Mouse (Mus musculus) hematopoietic stem cell, adult 5-6 weeks (primary cell): ENCODE measurements at regions not wholly inside any gene's neighbourhood (a gene's known extent, or its start where the extent isn't known, plus 50 kb on each side); places are given as distances from the start of the nearest gene placed in this dataset.
A peak's percentile ranks its signal among the peaks of the same experiment; 100 is the strongest.

Source experiments
- ATAC-seq, 2 experiments: fragments of 125-278 bp in 1 of 2; replicated peaks in 1 of 2; 2 replicates each; pipeline ENCODE4 v1.8.0; 2016 to 2017; ENCODE audit warnings: inconsistent platforms in 2 of 2, mild to moderate bottlenecking in 2 of 2, moderate number of reproducible peaks in 2 of 2, low read depth in 1 of 2, moderate TSS enrichment in 1 of 2; ENCODE audit not compliant: low FRiP score in 2 of 2, poor library complexity in 2 of 2, severe bottlenecking in 2 of 2, insufficient read depth in 1 of 2, low TSS enrichment in 1 of 2

- ATAC-seq, result no peak
Measured at GRCm38 (mm10) chr4:97132650-97133049, 50.3 kb downstream of the Gm10192 start.

- no peak for ATAC-seq
Measured at GRCm38 (mm10) chr4:97127780-97128179, 55.2 kb downstream of the Gm10192 start.

- no peak for ATAC-seq
Measured at GRCm38 (mm10) chr4:97123861-97124260, 59.1 kb downstream of the Gm10192 start.

- no peak for ATAC-seq
Measured at GRCm38 (mm10) chr4:97121952-97122351, 61.0 kb downstream of the Gm10192 start.

GRCm38 (mm10) chr4:97119459-97119858 is 63.5 kb downstream of the Gm10192 start:
- ATAC-seq, result no peak

GRCm38 (mm10) chr4:97117016-97117415 is 66.0 kb downstream of the Gm10192 start:
- no peak for ATAC-seq

GRCm38 (mm10) chr4:97102752-97103052 is 80.3 kb downstream of the Gm10192 start:
- ATAC-seq, result no peak

GRCm38 (mm10) chr4:97101911-97102751 is 80.8 kb downstream of the Gm10192 start:
- ATAC-seq, result no peak

GRCm38 (mm10) chr4:97099721-97100120 is 83.2 kb downstream of the Gm10192 start:
- ATAC-seq, result no peak

- no peak for ATAC-seq
Measured at GRCm38 (mm10) chr4:97093576-97093975, 89.4 kb downstream of the Gm10192 start.

GRCm38 (mm10) chr4:97050735-97051134 is 132.2 kb downstream of the Gm10192 start:
- no peak for ATAC-seq

- ATAC-seq, result no peak
Measured at GRCm38 (mm10) chr4:97049045-97049674, 133.8 kb downstream of the Gm10192 start.

- peak in 1 of 2 experiments; percentile 27; a peak in 1 of 4 replicates for ATAC-seq
Measured at GRCm38 (mm10) chr4:97037693-97038348, 145.1 kb downstream of the Gm10192 start.

GRCm38 (mm10) chr4:97028938-97029337 is 154.0 kb downstream of the Gm10192 start:
- no peak for ATAC-seq

GRCm38 (mm10) chr4:97025446-97026040 is 157.4 kb downstream of the Gm10192 start:
- ATAC-seq, result no peak

GRCm38 (mm10) chr4:97001321-97001720 is 181.6 kb downstream of the Gm10192 start:
- no peak for ATAC-seq

GRCm38 (mm10) chr4:96980311-96980710 is 195.3 kb upstream of the Gm12695 start:
- no peak; a peak in 1 of 4 replicates for ATAC-seq

GRCm38 (mm10) chr4:96979876-96980275 is 194.9 kb upstream of the Gm12695 start:
- no peak for ATAC-seq
